Mouse (Mus musculus) common myeloid progenitor, adult 5-6 weeks (primary cell): ENCODE data around the gene Spata31d1d. TPM values are rescaled to one million over a fixed set of nuclear protein-coding genes. Genes with fewer than 3 reads are reported as not detected.

Experiments
- ATAC-seq: replicated peaks from 2 replicates; pipeline ENCODE4 v1.8.0; 2016; ENCODE audit warnings: low read depth, mild to moderate bottlenecking, moderate TSS enrichment, inconsistent platforms; ENCODE audit not compliant: poor library complexity, severe bottlenecking
- total RNA-seq: library from RNA; stranded (forward); fragments of 200-1000, 187-1606 nt; gene quantifications from 2 replicates; pipeline ENCODE4 v1.2.3, GENCODE M21; 2017

The Spata31d1d gene
- total RNA-seq, 1 experiment from 2014 or later: not detected

DNA sequence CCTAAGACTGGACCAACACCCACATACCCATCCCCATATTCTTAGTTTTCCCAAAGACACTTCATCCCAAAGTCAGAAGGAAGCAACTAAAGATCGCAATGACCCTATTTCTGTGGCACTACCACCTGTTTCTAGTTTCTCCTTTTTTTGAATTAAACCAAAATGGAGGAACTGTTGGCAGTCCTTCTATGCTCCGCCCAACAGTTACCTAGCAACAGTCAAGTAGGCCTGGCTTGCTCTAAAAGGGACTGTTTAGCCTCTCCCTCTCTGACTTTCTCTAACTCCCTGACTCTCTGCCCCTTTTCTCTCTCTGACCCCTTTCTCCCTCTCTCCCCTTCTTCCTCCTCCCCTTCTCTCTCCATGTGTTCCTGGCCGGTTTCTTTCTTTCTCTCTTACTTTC lies 46.3 kb downstream of the Spata31d1d start:
- ATAC-seq: no peak

- ATAC-seq: peak; percentile 87
Observed at GRCm38 (mm10) chr13:59682629-59683028, 48.9 kb downstream of the Spata31d1d start.

DNA sequence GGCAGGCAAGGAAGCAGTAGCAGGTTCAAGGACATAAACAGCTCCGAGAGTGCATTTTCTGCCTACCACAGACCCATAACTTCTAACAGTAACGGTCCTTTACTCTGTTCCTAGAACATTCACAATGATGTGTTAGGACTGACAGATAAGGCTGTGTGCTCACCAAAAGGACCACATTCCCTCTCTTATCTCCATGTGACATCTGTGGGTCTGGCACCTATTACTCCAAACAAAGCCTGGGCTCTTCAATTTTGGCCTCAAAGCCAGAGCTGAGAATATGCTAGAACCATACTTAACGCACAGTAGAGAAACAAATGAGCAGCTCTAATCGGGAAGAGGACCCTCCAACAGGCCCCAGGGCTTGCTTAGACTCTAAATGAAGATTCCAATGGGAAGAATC lies 51.6 kb downstream of the Spata31d1d start:
- ATAC-seq: no peak

- no peak for ATAC-seq
Observed at GRCm38 (mm10) chr13:59679306-59679705, 52.2 kb downstream of the Spata31d1d start.

- ATAC-seq: peak; percentile 33; the same call in 1 of the 2 replicates
Observed at GRCm38 (mm10) chr13:59676316-59677229, 55.0 kb downstream of the Spata31d1d start.

Other genes starting within 250 kb of the Spata31d1d start
- 56.3 and 72.4 TPM in 2 replicates for gene Agtpbp1, start 146.5 kb downstream of the Spata31d1d start, total RNA-seq
- 37.3 and 68.3 TPM in 2 replicates for gene Naa35, start 146.5 kb downstream of the Spata31d1d start, total RNA-seq
- 55.6 and 58.6 TPM in 2 replicates for gene Golm1, start 55.9 kb downstream of the Spata31d1d start, total RNA-seq
- not detected in 2 replicates for gene 4921517D22Rik, start 37.6 kb downstream of the Spata31d1d start, total RNA-seq
- not detected in 2 replicates for gene Spata31d1a, start 21.4 kb downstream of the Spata31d1d start, total RNA-seq
- gene Spata31d1b, start 19.5 kb downstream of the Spata31d1d start, total RNA-seq: not detected in 2 replicates
- 0.18 TPM in 1 of 2 replicates, not detected in the other for gene 1700014D04Rik, start 15.0 kb upstream of the Spata31d1d start, total RNA-seq
- 49.7 and 50.9 TPM in 2 replicates for gene Isca1, start 38.1 kb upstream of the Spata31d1d start, total RNA-seq
- 9.9 and 11.7 TPM in 2 replicates for gene Gm49354, start 50.5 kb upstream of the Spata31d1d start, total RNA-seq
- gene Tut7, start 91.4 kb upstream of the Spata31d1d start, total RNA-seq: 216 and 219 TPM in 2 replicates